Mouse (Mus musculus) embryonic facial prominence, embryonic 15.5 days (tissue): ENCODE results near the gene Nat8f4. TPM values are rescaled to one million over a fixed set of nuclear protein-coding genes. Genes with fewer than 3 reads are reported as not detected.
"Not testable (repeated sequence)": the region's sequence is repeated elsewhere in the genome, so short reads cannot be mapped to it uniquely, and the experiment has no call there.

Source experiments
- ATAC-seq: fragments of 200-750 bp; cut with Nextera tagmentation; 2 replicates; pipeline ENCODE4 v1.8.0; 2017; ENCODE audit warnings: low read depth, moderate TSS enrichment; ENCODE audit not compliant: insufficient number of reproducible peaks, low FRiP score, low TSS enrichment
- H3K27ac ChIP-seq: fragments of 300-500 bp; sonication (generic); replicated peaks from 2 replicates; pipeline ENCODE4 v1.5.1; 2015; ENCODE audit warnings: mild to moderate bottlenecking, inconsistent platforms
- H3K27me3 ChIP-seq: fragments of 300-500 bp; sonication (generic); 2 replicates; pipeline ENCODE4 v1.6.1; 2015; ENCODE audit warnings: inconsistent platforms
- H3K36me3 ChIP-seq: fragments of 300-500 bp; sonication (generic); 2 replicates; pipeline ENCODE4 v1.6.1; 2015; ENCODE audit warnings: mild to moderate bottlenecking, inconsistent platforms
- H3K4me1 ChIP-seq: fragments of 300-500 bp; sonication (generic); 2 replicates; pipeline ENCODE4 v1.6.1; 2015; ENCODE audit warnings: inconsistent platforms
- H3K4me2 ChIP-seq: fragments of 300-500 bp; sonication (generic); replicated peaks from 2 replicates; pipeline ENCODE4 v1.6.1; 2015; ENCODE audit warnings: mild to moderate bottlenecking, inconsistent platforms
- H3K4me3 ChIP-seq: fragments of 300-500 bp; sonication (generic); replicated peaks from 2 replicates; pipeline ENCODE4 v1.5.1; 2015; ENCODE audit warnings: mild to moderate bottlenecking, inconsistent platforms
- H3K9ac ChIP-seq: fragments of 300-500 bp; sonication (generic); 2 replicates; pipeline ENCODE4 v1.6.1; 2015; ENCODE audit warnings: inconsistent platforms
- H3K9me3 ChIP-seq: fragments of 300-500 bp; sonication (generic); replicated peaks from 2 replicates; pipeline ENCODE4 v1.6.1; 2016; ENCODE audit warnings: inconsistent platforms
- WGBS: fragments of 180-500 bp; shearing (Covaris S2); methylation state at CpG from one replicate; pipeline ENCODE4 v1.1.7; 2015; 5-methylcytosine and 5-hydroxymethylcytosine counted together
- polyA plus RNA-seq: library from polyadenylated mRNA; unstranded; fragments of >200 nt; fragmentation: Nextera tagmentation; extraction: Ambion mirVana; gene quantifications from 2 replicates; pipeline ENCODE4 v1.2.1, GENCODE M21; 2015

Nat8f4 gene
- polyA plus RNA-seq, 1 experiment from 2014 or later = 3.2 TPM

GRCm38 (mm10) chr6:85919401-85919800 lies 14.7 kb upstream of the Nat8f4 start:
- Histone ChIP-seq H3K36me3 (peaks cover 29% of the 10 kb centered on the region; the same call in 1 of the 2 replicates), H3K9me3 (no peaks in the 10 kb centered on the region), H3K4me3 (no peak overlapping the region), H3K4me2 (no peak overlapping the region), H3K27ac (no peak overlapping the region), H3K9ac (no peak overlapping the region), H3K4me1 (peaks cover 5% of the 10 kb centered on the region), H3K27me3 (no peaks in the 10 kb centered on the region)
- WGBS = 73% methylated on average over 4 of the region's 4 CpGs
- no peak for ATAC-seq

- H3K9ac ChIP-seq, H3K4me2 ChIP-seq, H3K4me3 ChIP-seq, ATAC-seq, H3K9me3 ChIP-seq, H3K27me3 ChIP-seq, H3K4me1 ChIP-seq, H3K27ac ChIP-seq: not testable (repeated sequence)
- H3K36me3 ChIP-seq = peaks cover 24% of the 10 kb centered on the region; the same call in 1 of the 2 replicates
- WGBS = 90% methylated on average over 3 of the region's 3 CpGs
These were observed 13.7 kb upstream of the Nat8f4 start for GRCm38 (mm10) chr6:85918341-85918740.

- Histone ChIP-seq H3K9ac (peak overlapping the region; percentile 59; the same call in 1 of the 2 replicates), H3K4me1 (peaks cover 5% of the 10 kb centered on the region), H3K4me2 (peak overlapping the region; percentile 67), H3K36me3 (peaks cover 12% of the 10 kb centered on the region; the same call in 1 of the 2 replicates), H3K9me3 (no peaks in the 10 kb centered on the region), H3K4me3 (peak overlapping the region; percentile 57), H3K27me3 (no peaks in the 10 kb centered on the region), H3K27ac (no peak overlapping the region; the same call in 1 of the 2 replicates)
- 79% methylated on average over 6 of the region's 6 CpGs for WGBS
- no peak for ATAC-seq
These were observed 11.9 kb upstream of the Nat8f4 start for GRCm38 (mm10) chr6:85916596-85916995.

GRCm38 (mm10) chr6:85915539-85916513 lies 11.1 kb upstream of the Nat8f4 start, which contains the start of gene Nat8f1:
TSS of gene Nat8f1 (minus strand) at chr6:85915687.
- not testable (repeated sequence) for H3K36me3 ChIP-seq, H3K4me1 ChIP-seq, H3K9me3 ChIP-seq, H3K27me3 ChIP-seq
- Histone ChIP-seq H3K4me2 (peak within 1 kb of the TSS; percentile 67), H3K27ac (peak within 1 kb of the TSS; percentile 92), H3K9ac (peak within 1 kb of the TSS; percentile 59), H3K4me3 (peak within 1 kb of the TSS; percentile 57)
- ATAC-seq = peak; percentile 95
- under 1% methylated on average over 61 of the region's 61 CpGs for WGBS

GRCm38 (mm10) chr6:85915141-85915538 lies 10.5 kb upstream of the Nat8f4 start:
- ATAC-seq = no peak
- 2% methylated on average over 11 of the region's 11 CpGs for WGBS
- Histone ChIP-seq H3K36me3 (no peaks in the 10 kb centered on the region), H3K27me3 (no peaks in the 10 kb centered on the region), H3K4me1 (peaks cover 5% of the 10 kb centered on the region), H3K4me2 (peak overlapping the region; percentile 67), H3K27ac (peak overlapping the region; percentile 92), H3K4me3 (peak overlapping the region; percentile 57), H3K9ac (peak overlapping the region; percentile 59), H3K9me3 (no peaks in the 10 kb centered on the region)

GRCm38 (mm10) chr6:85911587-85911986 lies 6.9 kb upstream of the Nat8f4 start, which contains the start of gene Tprkb:
TSS of gene Tprkb (plus strand) at chr6:85911865.
- 75% methylated on average over 3 of the region's 3 CpGs for WGBS
- ATAC-seq = no peak

GRCm38 (mm10) chr6:85909704-85910103 lies 5.0 kb upstream of the Nat8f4 start:
- 90% methylated on average over 1 of the region's 1 CpGs for WGBS

More at GRCm38 (mm10) chr6:85911587-85911986, 6.9 kb upstream of the Nat8f4 start, which contains the start of gene Tprkb:
- Histone ChIP-seq H3K9ac (no peak within 1 kb of the TSS), H3K4me2 (no peak within 1 kb of the TSS), H3K36me3 (no peaks in the 10 kb centered on the region), H3K4me1 (peaks cover 5% of the 10 kb centered on the region), H3K27me3 (no peaks in the 10 kb centered on the region), H3K9me3 (no peaks in the 10 kb centered on the region), H3K4me3 (no peak within 1 kb of the TSS), H3K27ac (no peak within 1 kb of the TSS)

GRCm38 (mm10) chr6:85908341-85908740 lies 3.7 kb upstream of the Nat8f4 start:
- Histone ChIP-seq H3K9ac (no peak overlapping the region), H3K9me3 (no peaks in the 10 kb centered on the region), H3K4me1 (no peaks in the 10 kb centered on the region), H3K27ac (no peak overlapping the region), H3K4me3 (no peak overlapping the region), H3K36me3 (no peaks in the 10 kb centered on the region), H3K27me3 (no peaks in the 10 kb centered on the region), H3K4me2 (no peak overlapping the region)
- ATAC-seq = no peak
- 65% methylated on average over 3 of the region's 3 CpGs for WGBS

More at GRCm38 (mm10) chr6:85909704-85910103, 5.0 kb upstream of the Nat8f4 start:
- Histone ChIP-seq H3K36me3 (no peaks in the 10 kb centered on the region), H3K4me2 (no peak overlapping the region), H3K27me3 (no peaks in the 10 kb centered on the region), H3K9ac (no peak overlapping the region), H3K9me3 (no peaks in the 10 kb centered on the region), H3K4me1 (no peaks in the 10 kb centered on the region; the same call in 1 of the 2 replicates), H3K27ac (no peak overlapping the region), H3K4me3 (no peak overlapping the region)
- ATAC-seq = no peak

GRCm38 (mm10) chr6:85906911-85907351 lies 2.2 kb upstream of the Nat8f4 start:
- H3K9me3 ChIP-seq, H3K9ac ChIP-seq, H3K27me3 ChIP-seq, H3K4me2 ChIP-seq, ATAC-seq, H3K27ac ChIP-seq, H3K4me1 ChIP-seq, H3K4me3 ChIP-seq, H3K36me3 ChIP-seq: not testable (repeated sequence)
- WGBS = 67% methylated on average over 2 of the region's 2 CpGs

GRCm38 (mm10) chr6:85902303-85902702 lies 2.4 kb downstream of the Nat8f4 start:
- no peak for ATAC-seq

GRCm38 (mm10) chr6:85898596-85899475 lies 5.8 kb downstream of the Nat8f4 start:
- not testable (repeated sequence) for H3K4me3 ChIP-seq, H3K9me3 ChIP-seq, H3K4me1 ChIP-seq, H3K27ac ChIP-seq, H3K36me3 ChIP-seq, H3K9ac ChIP-seq, ATAC-seq, H3K4me2 ChIP-seq, H3K27me3 ChIP-seq
- 69% methylated on average over 6 of the region's 8 CpGs for WGBS

More at GRCm38 (mm10) chr6:85902303-85902702, 2.4 kb downstream of the Nat8f4 start:
- H3K4me3 ChIP-seq = no peak overlapping the region
- no peak overlapping the region for H3K9ac ChIP-seq
- H3K27ac ChIP-seq = no peak overlapping the region
- H3K36me3 ChIP-seq = no peaks in the 10 kb centered on the region
- H3K4me2 ChIP-seq = no peak overlapping the region
- no peaks in the 10 kb centered on the region for H3K27me3 ChIP-seq
- H3K4me1 ChIP-seq = no peaks in the 10 kb centered on the region
- 82% methylated on average over 2 of the region's 2 CpGs for WGBS
- H3K9me3 ChIP-seq = no peaks in the 10 kb centered on the region
